Mouse (Mus musculus) bone marrow, adult 2 months (tissue): ENCODE data around the gene Grm5. TPM values are rescaled to one million over a fixed set of nuclear protein-coding genes. Genes with fewer than 3 reads are reported as not detected.

Experiments used
- H3K27ac ChIP-seq: fragments of 200-500 bp; 2 replicates; pipeline ENCODE4 v1.5.1; 2012; ENCODE audit warnings: low read depth, mild to moderate bottlenecking, control low read depth, inconsistent platforms, low read length; ENCODE audit not compliant: control insufficient read depth, poor library complexity, insufficient read depth
- H3K4me1 ChIP-seq: fragments of 200-500 bp; 2 replicates; pipeline ENCODE4 v1.6.1; 2011; ENCODE audit warnings: low read length; ENCODE audit not compliant: control insufficient read depth, insufficient read depth
- H3K4me3 ChIP-seq: fragments of 200-500 bp; replicated peaks from 2 replicates; pipeline ENCODE3; 2011; ENCODE audit warnings: mild to moderate bottlenecking, low read depth, low read length, control low read depth; ENCODE audit not compliant: control insufficient read depth
- CTCF ChIP-seq: fragments of 200-500 bp; IDR thresholded peaks from 2 replicates; pipeline ENCODE4 v1.5.1; 2011; ENCODE audit warnings: low read length, control low read depth; ENCODE audit not compliant: control insufficient read depth, insufficient read depth
- POLR2A ChIP-seq: fragments of 200-500 bp; IDR thresholded peaks from 2 replicates; pipeline ENCODE4 v1.6.1; 2011; ENCODE audit warnings: low read depth, mild to moderate bottlenecking, control low read depth, low read length, borderline replicate concordance; ENCODE audit not compliant: control insufficient read depth
- WGBS: fragments of 180-500 bp; shearing (Covaris S2); methylation state at CpG from one replicate; pipeline ENCODE4 v1.1.7; 2018; 5-methylcytosine and 5-hydroxymethylcytosine counted together
- polyA plus RNA-seq: library from polyadenylated mRNA; stranded (reverse); fragments of >200 nt; gene quantifications from 2 replicates; pipeline ENCODE4 v1.2.4, GENCODE M21; 2011; ENCODE audit warnings: low replicate concordance; ENCODE audit not compliant: missing spikeins, insufficient read depth, insufficient read length

Gene Grm5
- polyA plus RNA-seq, 1 experiment: not detected

DNA sequence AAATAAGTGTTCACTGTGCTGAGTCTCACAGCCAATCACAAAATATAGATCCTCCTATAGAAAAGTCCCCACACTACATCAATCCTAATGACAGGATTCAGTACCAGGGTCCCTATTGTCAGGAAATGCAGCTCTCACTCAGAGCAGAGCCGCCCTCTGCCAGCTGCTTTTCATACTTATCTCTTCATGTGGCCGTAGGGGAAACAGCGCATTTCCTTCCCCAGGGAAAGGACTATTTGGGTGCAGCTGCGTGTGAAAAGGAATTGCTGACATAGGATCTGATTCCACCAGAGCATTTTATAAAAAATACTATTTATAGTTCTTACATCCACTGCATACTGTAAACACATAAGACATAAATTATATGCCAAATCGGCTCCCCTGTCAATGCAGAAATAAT lies 354.3 kb downstream of the Grm5 start:
- WGBS: 8% methylated on average over 5 of the region's 5 CpGs
- no peak overlapping the region for H3K4me3 ChIP-seq
- H3K4me1 ChIP-seq: no peaks in the 10 kb centered on the region
- no peak overlapping the region for H3K27ac ChIP-seq
- TF ChIP-seq POLR2A (no peak), CTCF (no peak)

DNA sequence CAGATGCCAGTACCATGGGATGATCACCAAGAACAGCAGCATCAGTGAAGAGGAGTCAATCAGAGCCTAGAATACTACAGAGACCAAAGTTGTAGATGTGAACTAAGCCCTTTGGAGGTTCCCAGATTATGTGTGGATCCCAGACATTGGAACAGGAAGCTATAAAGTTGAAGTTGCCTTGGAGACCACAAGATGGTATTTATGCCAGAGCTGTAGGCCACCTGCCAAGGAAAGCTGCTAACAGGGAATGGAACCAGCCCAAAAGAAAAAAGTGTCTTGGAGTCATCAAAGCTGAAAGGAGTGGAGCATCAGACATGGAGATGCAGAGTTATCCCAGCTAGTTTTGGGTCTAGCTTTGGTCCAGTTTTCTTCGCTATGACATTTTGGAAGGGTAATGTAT lies 366.2 kb downstream of the Grm5 start:
- TF ChIP-seq POLR2A (no peak), CTCF (no peak)
- 83% methylated on average over 1 of the region's 1 CpGs for WGBS

DNA sequence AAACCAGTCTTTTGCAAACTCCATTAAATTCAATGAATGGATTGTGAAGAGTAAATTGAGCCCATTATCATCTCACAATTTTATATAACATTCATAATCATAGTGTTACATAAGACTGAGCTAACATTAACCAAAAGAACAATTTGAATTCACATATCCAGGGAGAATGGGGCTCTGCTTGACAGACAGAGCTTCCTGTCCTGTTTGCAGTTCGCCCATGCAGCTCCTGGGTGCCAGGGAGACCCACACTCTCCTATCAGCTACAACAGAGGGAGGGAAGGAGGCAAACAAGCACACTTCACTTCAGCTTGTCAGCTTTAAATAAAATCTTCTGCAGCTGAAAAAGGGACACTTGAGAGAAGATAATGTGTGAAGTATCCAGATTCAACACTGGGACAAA lies 389.2 kb downstream of the Grm5 start:
- WGBS: 35% methylated on average over 1 of the region's 1 CpGs
- H3K4me1 ChIP-seq: no peaks in the 10 kb centered on the region
- TF ChIP-seq CTCF: no peak
- no peak for TF ChIP-seq POLR2A
- H3K4me3 ChIP-seq: no peak overlapping the region
- H3K27ac ChIP-seq: no peak overlapping the region

More for the DNA sequence above, 366.2 kb downstream of the Grm5 start:
- Histone ChIP-seq H3K27ac (no peak overlapping the region), H3K4me3 (no peak overlapping the region), H3K4me1 (no peaks in the 10 kb centered on the region)

DNA sequence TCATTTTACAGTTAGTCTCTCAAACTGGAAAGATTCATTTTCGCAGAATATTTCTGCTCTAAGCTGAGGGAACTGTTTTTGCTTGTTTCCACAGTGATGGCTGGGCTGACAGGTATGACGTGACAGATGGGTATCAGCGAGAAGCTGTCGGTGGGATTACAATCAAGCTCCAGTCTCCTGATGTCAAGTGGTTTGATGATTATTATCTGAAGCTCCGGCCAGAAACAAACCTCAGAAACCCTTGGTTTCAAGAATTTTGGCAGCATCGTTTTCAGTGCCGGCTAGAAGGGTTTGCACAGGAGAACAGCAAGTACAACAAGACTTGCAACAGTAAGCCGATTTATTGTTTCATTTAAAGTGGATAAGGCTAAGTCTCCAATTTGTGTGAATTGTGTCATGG lies 391.1 kb downstream of the Grm5 start:
- no peak overlapping the region for H3K4me3 ChIP-seq
- no peak for TF ChIP-seq POLR2A
- no peak for TF ChIP-seq CTCF
- H3K27ac ChIP-seq: no peak overlapping the region
- no peaks in the 10 kb centered on the region for H3K4me1 ChIP-seq
- 79% methylated on average over 8 of the region's 8 CpGs for WGBS

DNA sequence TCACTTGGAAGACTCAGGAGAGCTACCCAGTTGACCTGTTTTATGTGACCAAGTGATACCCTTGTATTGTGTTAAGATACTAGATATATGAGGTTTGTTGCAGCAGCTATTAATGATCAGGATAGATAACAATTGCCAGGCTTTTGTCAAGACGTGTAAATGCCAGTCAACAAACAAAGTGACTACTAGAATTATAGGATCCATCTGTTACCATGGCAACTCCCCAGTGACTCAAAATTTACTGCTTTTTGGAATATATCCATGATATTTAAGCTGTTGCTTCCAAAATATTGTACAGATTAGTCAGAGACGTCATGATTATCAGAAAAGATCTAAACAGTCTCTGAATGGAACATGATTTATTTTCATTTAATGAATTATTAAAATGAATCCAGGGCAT lies 399.5 kb downstream of the Grm5 start:
- Histone ChIP-seq H3K4me3 (no peak overlapping the region), H3K27ac (no peak overlapping the region), H3K4me1 (no peaks in the 10 kb centered on the region)
- WGBS: 84% methylated on average over 2 of the region's 2 CpGs
- TF ChIP-seq POLR2A (no peak), CTCF (no peak)

DNA sequence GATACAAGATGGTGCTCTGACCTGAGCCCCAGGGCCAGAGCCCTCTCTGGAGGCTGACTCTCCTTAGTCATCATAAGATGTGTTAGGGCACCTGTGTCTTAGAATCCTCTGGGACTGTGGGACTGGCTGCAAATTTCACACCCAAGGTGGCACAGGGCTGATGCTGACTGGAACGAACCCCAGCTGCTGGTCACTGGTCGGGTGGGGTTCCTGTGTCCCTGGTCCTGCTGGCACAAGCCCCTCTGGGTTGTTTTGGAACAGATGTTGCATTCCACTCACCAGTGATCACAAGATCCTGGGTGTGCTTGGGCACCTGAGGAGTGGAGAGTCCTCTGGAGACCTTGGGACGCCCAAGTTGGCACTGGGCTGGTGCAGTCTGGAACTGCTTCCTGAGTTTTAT lies 430.5 kb downstream of the Grm5 start:
- H3K27ac ChIP-seq: no peak overlapping the region
- H3K4me3 ChIP-seq: no peak overlapping the region
- TF ChIP-seq POLR2A (no peak), CTCF (no peak)
- 67% methylated on average over 3 of the region's 3 CpGs for WGBS
- H3K4me1 ChIP-seq: no peaks in the 10 kb centered on the region

DNA sequence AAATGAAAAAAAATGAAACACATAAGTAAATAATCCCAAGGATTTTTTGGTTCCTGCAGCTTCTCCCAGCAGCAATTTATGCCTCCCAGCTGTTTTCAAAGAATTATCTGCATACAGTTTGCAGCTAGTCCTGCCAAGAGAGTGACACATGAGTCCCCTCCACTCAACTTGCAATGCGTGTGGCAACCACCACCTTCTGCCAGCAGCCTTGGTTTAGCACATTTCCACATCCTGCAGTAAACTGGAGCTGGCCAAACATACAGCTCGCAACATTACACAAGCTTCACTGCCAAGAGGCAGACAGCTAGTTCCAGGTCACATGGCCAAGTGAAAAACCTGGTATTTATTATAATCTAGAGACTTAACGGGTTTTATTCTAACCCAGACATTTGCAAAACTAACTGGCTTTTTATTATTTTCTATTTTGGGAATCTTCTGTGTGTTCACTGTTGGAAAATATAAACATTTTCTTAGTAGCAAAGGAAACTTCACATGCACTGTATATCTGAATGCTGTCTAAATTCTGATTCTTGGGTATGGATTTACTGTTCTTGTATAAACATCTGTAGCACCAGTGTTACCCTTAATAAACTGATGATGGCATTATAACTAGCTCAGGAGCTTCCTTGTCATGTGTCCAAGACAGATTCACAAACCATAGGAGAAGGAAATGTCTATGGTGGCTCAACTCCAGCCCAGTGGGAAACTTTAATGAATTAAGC lies 443.6 kb downstream of the Grm5 start:
- TF ChIP-seq CTCF: no peak
- no peak for TF ChIP-seq POLR2A
- Histone ChIP-seq H3K27ac (no peak overlapping the region), H3K4me3 (no peak overlapping the region), H3K4me1 (no peaks in the 10 kb centered on the region)
- WGBS: 58% methylated on average over 3 of the region's 3 CpGs

DNA sequence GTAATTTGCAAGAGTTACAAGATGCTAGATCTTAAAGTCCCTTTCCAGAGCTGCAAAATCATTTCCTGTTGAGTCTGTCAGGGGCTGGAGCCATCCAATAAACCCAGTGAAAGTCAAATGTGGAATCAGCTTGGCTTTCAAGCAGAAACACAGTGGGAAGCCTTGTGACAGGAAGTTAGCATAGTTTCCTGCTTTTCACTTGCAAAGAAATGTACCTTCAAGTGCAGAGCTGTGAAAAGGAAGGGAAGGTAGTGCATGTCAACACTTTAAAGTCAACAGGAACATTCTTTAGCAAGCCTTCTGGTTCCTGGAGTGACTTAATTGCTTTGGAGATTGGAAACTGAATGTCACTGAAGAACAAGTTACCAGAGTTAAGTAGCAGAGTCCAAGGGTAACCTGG lies 463.4 kb downstream of the Grm5 start:
- TF ChIP-seq POLR2A (no peak), CTCF (no peak)
- no peak overlapping the region for H3K27ac ChIP-seq

More for the DNA sequence above, 463.4 kb downstream of the Grm5 start:
- Histone ChIP-seq H3K4me1 (no peaks in the 10 kb centered on the region), H3K4me3 (no peak overlapping the region)
